Mouse (Mus musculus) large intestine, adult 2 months (tissue): ENCODE results near the gene Sec61g. TPM values are rescaled to one million over a fixed set of nuclear protein-coding genes. Genes with fewer than 3 reads are reported as not detected.
"Not testable (repeated sequence)": the region's sequence is repeated elsewhere in the genome, so short reads cannot be mapped to it uniquely, and the experiment has no call there.

Experiments used
- DNase-seq: peaks from one replicate; pipeline ENCODE4 v3.0.0-alpha.2; 2012; ENCODE audit warnings: low read depth, low spot score
- WGBS: fragments of 180-500 bp; shearing (Covaris S2); methylation state at CpG from one replicate; pipeline ENCODE4 v1.1.7; 2018; 5-methylcytosine and 5-hydroxymethylcytosine counted together
- polyA plus RNA-seq: library from polyadenylated mRNA; depleted of rRNA; stranded (reverse); fragments of >200 nt; gene quantifications from 2 replicates; pipeline ENCODE4 v1.2.3, GENCODE M21; 2012; rRNA removed

The Sec61g gene
- polyA plus RNA-seq, result 13.7 and 18.1 TPM in 2 replicates

- DNase-seq, result peak; percentile 83
- under 1% methylated on average over 35 of the region's 35 CpGs for WGBS
These were observed at the start of gene Sec61g for GRCm38 (mm10) chr11:16508052-16508654. Gene Sec61g (minus strand): TSS chr11:16508484.

DNA sequence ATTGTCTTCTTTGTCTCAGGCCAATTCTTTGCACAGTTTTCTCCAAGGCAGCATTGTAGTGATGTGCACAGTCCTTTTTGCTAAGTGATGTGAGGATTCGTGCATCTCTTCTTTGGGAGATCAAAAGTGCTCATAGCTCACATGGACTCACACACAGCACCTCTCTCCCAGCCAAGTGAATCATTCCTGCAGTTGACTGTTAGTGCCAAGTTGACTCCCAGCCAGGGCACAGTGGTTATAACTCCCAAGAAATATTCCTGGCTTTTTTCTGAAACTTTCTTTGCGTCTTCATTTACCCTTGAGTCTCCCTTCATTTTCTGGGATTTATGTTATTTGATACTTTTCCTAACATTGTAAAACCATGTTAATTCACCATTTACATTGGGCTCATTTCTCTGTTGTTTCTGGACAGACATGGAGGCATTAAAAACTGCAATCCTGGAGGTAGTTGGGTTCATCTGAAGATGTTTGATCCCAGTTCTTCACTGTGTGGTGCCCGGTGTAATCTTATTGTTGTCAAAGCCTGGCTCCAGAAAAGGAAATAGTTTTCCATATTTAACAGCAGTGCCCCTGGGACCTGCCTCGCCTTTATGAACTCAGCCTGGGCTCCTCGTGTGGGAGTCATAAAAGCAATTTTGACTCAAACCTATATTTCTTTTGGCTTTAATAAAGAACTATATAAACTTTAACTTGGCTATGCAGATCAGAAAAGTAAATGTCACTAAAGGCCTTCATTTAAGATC is 38.3 kb upstream of the Sec61g start:
- no peak for DNase-seq

GRCm38 (mm10) chr11:16537379-16537778 is 29.1 kb upstream of the Sec61g start:
- WGBS, result 80% methylated on average over 1 of the region's 1 CpGs

More for the DNA sequence above, 38.3 kb upstream of the Sec61g start:
- 34% methylated on average over 5 of the region's 5 CpGs for WGBS

GRCm38 (mm10) chr11:16534582-16535553 is 26.6 kb upstream of the Sec61g start:
- WGBS, result 63% methylated on average over 5 of the region's 5 CpGs
- DNase-seq, result no peak

More at GRCm38 (mm10) chr11:16537379-16537778, 29.1 kb upstream of the Sec61g start:
- DNase-seq, result no peak

GRCm38 (mm10) chr11:16532877-16533276 is 24.6 kb upstream of the Sec61g start:
- WGBS, result 27% methylated on average over 5 of the region's 5 CpGs
- no peak for DNase-seq

DNA sequence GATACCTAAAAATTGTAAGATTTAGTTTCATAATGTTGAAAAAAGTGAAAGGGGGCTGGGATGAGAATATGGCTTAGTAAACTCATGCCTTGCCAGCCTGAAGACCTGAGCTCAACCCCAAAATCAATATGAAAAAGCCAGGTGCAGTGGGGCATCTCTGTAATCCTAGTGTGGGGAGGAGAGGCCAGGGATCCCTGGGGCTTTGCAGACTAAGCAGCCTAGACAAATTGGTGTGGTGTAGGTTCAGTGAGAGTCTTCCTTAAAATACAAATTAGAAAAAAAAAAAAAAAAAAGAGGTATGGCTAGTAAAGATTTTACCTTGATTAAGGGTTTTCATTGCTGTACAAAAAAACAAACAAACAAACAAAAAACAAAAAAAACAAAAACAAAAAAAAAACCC is 20.6 kb upstream of the Sec61g start:
- no peak for DNase-seq

DNA sequence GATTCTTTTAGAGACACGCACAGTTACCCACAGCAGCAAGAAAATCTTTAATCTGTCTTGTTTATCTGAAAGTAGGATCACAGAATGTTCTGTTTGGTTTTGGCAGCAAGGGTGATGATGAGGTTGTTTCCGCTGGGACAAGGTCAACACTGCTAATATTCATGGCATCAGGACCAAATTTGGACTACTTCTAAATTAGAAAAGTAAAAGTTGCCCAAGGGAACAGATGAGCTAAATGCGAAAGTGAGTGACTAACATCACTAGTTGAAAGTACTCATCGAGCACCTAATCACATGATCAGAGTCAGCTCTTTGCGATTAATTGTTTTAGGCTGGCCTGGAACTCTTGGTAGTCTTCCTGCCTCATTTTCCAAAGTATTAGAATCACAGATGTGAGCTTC is 20.1 kb upstream of the Sec61g start:
- DNase-seq, result no peak
- WGBS, result 88% methylated on average over 5 of the region's 5 CpGs

DNA sequence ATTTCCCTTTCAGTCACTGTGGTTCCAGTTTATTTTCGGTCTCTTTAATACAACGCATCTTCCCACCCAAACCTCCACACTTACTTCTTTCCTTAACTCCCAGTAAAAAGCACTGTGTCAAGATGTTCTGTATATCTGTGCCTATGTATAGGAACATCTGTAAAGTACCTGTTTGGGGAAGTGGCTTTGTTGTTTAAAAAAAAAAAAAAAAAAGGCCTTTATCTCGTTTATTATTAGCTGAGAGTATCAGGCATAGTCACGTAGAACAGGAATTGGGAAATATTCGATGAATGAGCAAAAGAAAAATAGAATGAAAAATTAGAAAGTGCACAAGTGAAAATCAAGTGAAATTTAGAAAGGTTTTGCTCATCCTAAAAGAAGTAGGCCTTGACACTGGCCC is 19.5 kb upstream of the Sec61g start:
- WGBS, result 86% methylated on average over 5 of the region's 5 CpGs
- no peak for DNase-seq

GRCm38 (mm10) chr11:16526467-16526866 is 18.2 kb upstream of the Sec61g start:
- 57% methylated on average over 2 of the region's 2 CpGs for WGBS

GRCm38 (mm10) chr11:16525724-16526123 is 17.4 kb upstream of the Sec61g start:
- no peak for DNase-seq
- WGBS, result 70% methylated on average over 2 of the region's 2 CpGs

More at GRCm38 (mm10) chr11:16526467-16526866, 18.2 kb upstream of the Sec61g start:
- no peak for DNase-seq

DNA sequence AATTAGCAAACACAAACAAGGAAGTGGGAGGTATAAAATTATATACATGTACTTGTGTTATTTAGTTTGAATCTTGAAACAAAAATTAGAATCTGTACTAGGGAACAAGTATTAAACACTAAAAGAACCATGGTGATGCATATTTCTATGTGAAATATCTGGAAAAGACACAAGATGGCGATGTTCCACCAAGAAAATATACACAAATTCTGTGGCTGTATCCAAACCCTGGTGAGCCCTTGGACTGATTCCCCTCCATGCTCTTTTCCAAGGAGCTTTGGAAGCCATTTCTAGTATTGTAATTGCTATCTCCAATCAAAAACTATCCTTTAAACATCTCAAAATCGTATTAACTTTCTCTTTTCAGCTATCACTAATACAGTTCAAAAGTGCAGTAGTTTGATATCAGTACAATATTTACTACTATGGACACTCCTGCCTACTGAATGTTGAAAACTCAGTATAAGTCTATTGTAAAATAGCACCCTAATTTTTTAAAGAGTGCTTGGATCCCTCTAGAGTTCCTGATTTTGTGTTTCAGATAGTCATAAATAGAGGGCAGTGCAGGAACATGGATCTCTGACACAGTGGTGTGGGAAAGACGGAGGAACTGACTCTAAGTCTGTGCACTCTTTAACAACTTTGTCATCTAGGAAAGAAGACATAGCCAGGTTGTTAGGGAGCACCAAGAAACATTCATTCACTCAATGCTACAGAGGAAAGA is 16.8 kb upstream of the Sec61g start:
- WGBS, result 36% methylated on average over 3 of the region's 3 CpGs
- no peak for DNase-seq

- 93% methylated on average over 16 of the region's 16 CpGs for WGBS
- DNase-seq, result not testable (repeated sequence)
These were observed 6.8 kb upstream of the Sec61g start for GRCm38 (mm10) chr11:16515081-16515480.

GRCm38 (mm10) chr11:16514221-16514620 is 5.9 kb upstream of the Sec61g start:
- WGBS, result 63% methylated on average over 23 of the region's 23 CpGs
- not testable (repeated sequence) for DNase-seq

- WGBS, result under 1% methylated on average over 26 of the region's 26 CpGs
- no peak for DNase-seq
These were observed 766 bp downstream of the Sec61g start for GRCm38 (mm10) chr11:16507385-16508051.

- WGBS, result 94% methylated on average over 6 of the region's 6 CpGs
These were observed 2.3 kb downstream of the Sec61g start for GRCm38 (mm10) chr11:16505999-16506398.

DNA sequence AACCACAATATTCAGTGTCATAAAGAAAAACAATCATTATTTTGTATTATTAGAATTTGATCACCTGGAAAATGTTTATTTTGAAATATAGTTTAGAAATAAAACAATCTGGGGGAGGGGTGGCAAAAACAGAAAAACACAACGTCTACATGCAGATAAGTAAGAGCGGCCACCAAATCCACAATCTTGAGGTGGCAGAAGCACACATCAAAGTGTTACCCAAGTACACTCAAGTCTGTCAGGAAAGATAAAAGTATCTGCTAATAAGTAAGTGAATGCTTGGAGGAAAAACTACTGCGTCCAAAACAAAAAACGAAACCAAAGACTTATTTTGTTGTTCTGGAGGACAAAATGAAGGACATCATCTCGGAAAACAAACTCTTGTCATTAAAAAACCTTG is 5.1 kb downstream of the Sec61g start:
- no peak for DNase-seq
- WGBS, result 89% methylated on average over 5 of the region's 5 CpGs

More at GRCm38 (mm10) chr11:16505999-16506398, 2.3 kb downstream of the Sec61g start:
- no peak for DNase-seq

GRCm38 (mm10) chr11:16502744-16503143 is 5.5 kb downstream of the Sec61g start:
- DNase-seq, result no peak
- WGBS, result 83% methylated on average over 3 of the region's 3 CpGs

DNA sequence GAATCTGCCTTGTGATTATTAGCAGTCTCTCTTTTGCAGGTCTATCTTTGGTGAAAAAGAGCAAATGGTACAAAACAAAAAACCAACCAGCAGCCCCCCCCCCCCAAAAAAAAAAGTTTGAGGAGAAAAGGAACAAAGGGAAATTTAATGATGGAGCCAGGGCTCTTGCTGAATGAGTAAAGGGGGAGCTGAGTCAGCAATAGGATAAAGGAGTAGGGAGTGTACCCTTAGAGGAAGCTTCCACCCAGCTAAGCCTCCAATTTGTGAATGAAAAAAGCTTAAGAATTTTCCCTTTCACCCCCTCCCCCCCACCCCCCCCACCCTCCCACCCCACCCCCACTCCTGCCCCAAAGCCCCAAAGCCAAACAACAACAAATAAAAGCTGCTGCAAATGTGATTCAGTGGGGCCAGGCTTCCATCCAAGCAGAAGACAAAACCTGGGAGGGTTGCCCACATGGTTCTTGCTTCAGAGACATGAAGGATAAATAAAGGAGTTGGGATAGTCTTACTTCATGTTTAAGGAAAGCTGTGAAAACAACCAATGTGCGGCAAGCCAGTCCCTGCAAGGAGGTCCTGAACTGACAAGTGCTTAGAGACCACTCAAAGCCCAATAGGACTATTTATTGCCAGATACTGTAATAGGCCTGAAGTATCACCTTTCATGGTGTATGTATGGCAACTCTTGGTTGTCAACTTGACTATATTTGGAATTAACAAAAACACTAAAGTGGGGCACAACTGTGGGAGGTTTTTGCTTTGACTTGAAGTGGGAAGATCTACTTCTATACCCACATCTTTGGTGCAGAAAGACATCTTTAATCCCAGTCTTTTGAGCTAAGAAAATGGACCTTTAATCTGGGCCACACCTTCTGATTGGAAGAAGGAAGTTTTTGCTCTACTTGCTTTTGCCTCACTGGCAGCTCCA is 9.3 kb downstream of the Sec61g start:
- DNase-seq, result no peak
- 51% methylated on average over 1 of the region's 1 CpGs for WGBS
